Mouse (Mus musculus) liver, embryonic 16.5 days (tissue): ENCODE results near the gene Sap30bp. TPM values are rescaled to one million over a fixed set of nuclear protein-coding genes. Genes with fewer than 3 reads are reported as not detected.
A peak's percentile ranks its signal among the peaks of the same experiment; 100 is the strongest.

Experiments used
- ATAC-seq: fragments of 200-750 bp; cut with Nextera tagmentation; 2 replicates; pipeline ENCODE4 v1.8.0; 2017; ENCODE audit warnings: low read depth, mild to moderate bottlenecking, moderate number of reproducible peaks, moderate library complexity
- H3K27ac ChIP-seq: fragments of 300-500 bp; sonication (generic); 2 replicates; pipeline ENCODE4 v1.5.1; 2014; ENCODE audit warnings: mild to moderate bottlenecking, low read length
- H3K27me3 ChIP-seq: fragments of 300-500 bp; sonication (generic); 2 replicates; pipeline ENCODE4 v1.6.1; 2014; ENCODE audit warnings: low read depth, low read length, mixed read lengths; ENCODE audit not compliant: control insufficient read depth, insufficient read depth
- H3K36me3 ChIP-seq: fragments of 300-500 bp; sonication (generic); 2 replicates; pipeline ENCODE4 v1.6.1; 2014; ENCODE audit warnings: mild to moderate bottlenecking; ENCODE audit not compliant: control insufficient read depth, insufficient read depth
- H3K4me1 ChIP-seq: fragments of 300-500 bp; sonication (generic); 2 replicates; pipeline ENCODE4 v1.6.1; 2014; ENCODE audit warnings: low read depth, low read length, mixed read lengths; ENCODE audit not compliant: control insufficient read depth
- H3K4me2 ChIP-seq: fragments of 300-500 bp; sonication (generic); 2 replicates; pipeline ENCODE4 v1.6.1; 2014; ENCODE audit warnings: low read depth, low read length, mixed read lengths
- H3K4me3 ChIP-seq: fragments of 300-500 bp; sonication (generic); 2 replicates; pipeline ENCODE4 v1.5.1; 2014; ENCODE audit warnings: low read depth, mild to moderate bottlenecking, low read length
- H3K9ac ChIP-seq: fragments of 300-500 bp; sonication (generic); 2 replicates; pipeline ENCODE4 v1.6.1; 2014; ENCODE audit warnings: low read depth, low read length
- H3K9me3 ChIP-seq: fragments of 300-500 bp; sonication (generic); replicated peaks from 2 replicates; pipeline ENCODE4 v1.6.1; 2016; ENCODE audit warnings: low read length; ENCODE audit not compliant: control insufficient read depth
- WGBS: fragments of 180-500 bp; shearing (Covaris S2); extraction: QIAGEN DNeasy Blood & Tissue Kit; methylation state at CpG from one replicate; pipeline ENCODE4 v1.1.7; 2014; ENCODE audit not compliant: insufficient replicate concordance; 5-methylcytosine and 5-hydroxymethylcytosine counted together
- polyA plus RNA-seq: library from polyadenylated mRNA; unstranded; fragments of >200 nt; fragmentation: Nextera tagmentation; extraction: Ambion mirVana; gene quantifications from 2 replicates; pipeline ENCODE4 v1.2.1, GENCODE M21; 2015

Sap30bp gene
- 13.6 and 16.2 TPM in 2 replicates for polyA plus RNA-seq

GRCm38 (mm10) chr11:115933108-115933746 lies at the start of gene Sap30bp, which contains the start of gene Recql5:
TSS of gene Sap30bp (plus strand) at chr11:115933282.
TSS of gene Recql5 (minus strand) at chr11:115933477.
- under 1% methylated on average over 28 of the region's 28 CpGs for WGBS
- H3K9me3 ChIP-seq, result no peaks in the 10 kb centered on the region
- peaks cover 19% of the 10 kb centered on the region for H3K4me1 ChIP-seq
- H3K36me3 ChIP-seq, result peaks cover 5% of the 10 kb centered on the region; the same call in 1 of the 2 replicates
- H3K27ac ChIP-seq, result no peak within 1 kb of the TSS
- H3K27me3 ChIP-seq, result no peaks in the 10 kb centered on the region
- peak within 1 kb of the TSS; percentile 78 for H3K4me3 ChIP-seq
- ATAC-seq, result peak; percentile 99
- H3K4me2 ChIP-seq, result peak within 1 kb of the TSS; percentile 88
- H3K9ac ChIP-seq, result peak within 1 kb of the TSS; percentile 73

DNA sequence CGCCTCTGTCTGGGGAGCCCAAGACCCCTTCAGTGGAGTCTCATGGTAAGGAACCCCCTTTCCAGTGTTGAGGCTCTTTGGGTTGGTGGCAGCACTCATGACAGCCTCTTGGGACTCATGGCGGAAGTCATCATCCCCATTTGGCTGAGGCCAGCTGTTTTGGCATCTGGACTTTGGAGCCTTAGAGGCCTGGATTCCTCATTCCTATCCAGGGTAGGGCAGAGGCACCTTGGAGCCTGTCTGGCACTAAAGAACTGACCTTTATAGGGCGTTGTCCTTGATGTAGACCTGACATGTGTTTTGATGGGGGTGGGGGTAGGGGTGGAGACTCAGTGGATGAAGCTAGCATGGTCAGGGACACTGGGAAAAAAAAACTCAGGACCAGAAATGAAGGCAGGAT lies 48.7 kb upstream of the Sap30bp start:
- no peaks in the 10 kb centered on the region for H3K9me3 ChIP-seq
- no peak overlapping the region for H3K4me3 ChIP-seq
- ATAC-seq, result no peak
- H3K27me3 ChIP-seq, result peaks cover 2% of the 10 kb centered on the region; the same call in 1 of the 2 replicates
- H3K4me1 ChIP-seq, result no peaks in the 10 kb centered on the region
- H3K4me2 ChIP-seq, result no peak overlapping the region
- H3K27ac ChIP-seq, result no peak overlapping the region
- no peak overlapping the region for H3K9ac ChIP-seq
- no peaks in the 10 kb centered on the region for H3K36me3 ChIP-seq
- WGBS, result 69% methylated on average over 3 of the region's 3 CpGs

- H3K4me3 ChIP-seq, result no peak overlapping the region
- no peak overlapping the region for H3K4me2 ChIP-seq
- H3K27me3 ChIP-seq, result peaks cover 2% of the 10 kb centered on the region; the same call in 1 of the 2 replicates
- WGBS, result 58% methylated on average over 11 of the region's 11 CpGs
- no peak overlapping the region for H3K9ac ChIP-seq
- no peaks in the 10 kb centered on the region for H3K4me1 ChIP-seq
- ATAC-seq, result no peak
- no peaks in the 10 kb centered on the region for H3K36me3 ChIP-seq
- no peak overlapping the region for H3K27ac ChIP-seq
- H3K9me3 ChIP-seq, result no peaks in the 10 kb centered on the region
Measured at GRCm38 (mm10) chr11:115885281-115885680, 47.8 kb upstream of the Sap30bp start.

DNA sequence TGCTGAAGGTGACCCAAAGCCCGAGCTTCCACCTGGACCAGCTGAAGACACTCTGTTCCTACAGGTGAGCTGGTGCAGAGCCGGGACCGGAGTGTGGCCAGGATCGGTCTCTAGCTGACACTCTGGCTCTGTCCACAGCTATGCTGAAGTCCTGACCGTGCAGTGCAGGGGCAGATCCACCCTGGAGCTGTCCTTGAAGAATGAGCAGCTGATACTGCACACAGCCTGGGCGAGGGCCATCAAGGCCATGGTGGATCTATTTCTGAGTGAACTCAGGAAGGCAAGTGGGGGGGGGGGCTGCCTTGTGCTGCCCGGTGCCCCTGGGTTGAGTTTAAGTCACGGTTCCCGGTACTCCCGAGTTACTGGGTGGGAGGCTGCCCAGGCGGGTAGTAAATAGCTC lies 46.6 kb upstream of the Sap30bp start:
- H3K4me3 ChIP-seq, result no peak overlapping the region
- no peak overlapping the region for H3K9ac ChIP-seq
- H3K36me3 ChIP-seq, result no peaks in the 10 kb centered on the region
- no peak for ATAC-seq
- H3K27ac ChIP-seq, result no peak overlapping the region
- no peak overlapping the region for H3K4me2 ChIP-seq
- 77% methylated on average over 11 of the region's 11 CpGs for WGBS
- H3K4me1 ChIP-seq, result no peaks in the 10 kb centered on the region
- no peaks in the 10 kb centered on the region for H3K9me3 ChIP-seq
- H3K27me3 ChIP-seq, result peaks cover 2% of the 10 kb centered on the region; the same call in 1 of the 2 replicates

DNA sequence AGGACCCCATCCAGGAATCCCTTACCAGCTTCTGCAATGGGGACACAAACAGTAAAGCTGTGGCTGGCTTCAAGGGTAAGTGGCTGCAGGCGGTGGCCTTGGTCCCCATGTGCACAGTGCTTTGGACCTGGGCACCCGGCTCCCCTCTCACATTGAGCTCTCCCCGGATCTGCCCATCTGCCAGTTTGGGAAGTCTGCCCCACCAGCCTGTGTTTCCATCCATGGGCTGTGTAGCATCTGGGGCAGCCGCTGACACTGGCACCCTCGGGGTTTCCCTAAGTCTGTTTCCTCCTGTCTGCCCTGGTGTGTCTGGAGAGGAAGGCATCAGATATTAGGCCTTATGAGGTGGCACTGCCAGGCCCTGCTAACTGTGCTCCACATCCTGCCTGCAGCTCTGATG lies 45.1 kb upstream of the Sap30bp start:
- ATAC-seq, result no peak
- H3K27me3 ChIP-seq, result 0 out of 2 replicates have a peak, but pooled peaks cover under 1% of the 10 kb centered on the region
- H3K4me3 ChIP-seq, result no peak overlapping the region
- no peaks in the 10 kb centered on the region; the same call in 1 of the 2 replicates for H3K4me1 ChIP-seq
- 59% methylated on average over 5 of the region's 5 CpGs for WGBS
- H3K36me3 ChIP-seq, result no peaks in the 10 kb centered on the region
- H3K9ac ChIP-seq, result no peak overlapping the region
- no peak overlapping the region for H3K4me2 ChIP-seq
- no peaks in the 10 kb centered on the region for H3K9me3 ChIP-seq
- no peak overlapping the region for H3K27ac ChIP-seq

- no peaks in the 10 kb centered on the region for H3K9me3 ChIP-seq
- no peak overlapping the region for H3K4me2 ChIP-seq
- H3K36me3 ChIP-seq, result no peaks in the 10 kb centered on the region
- H3K27ac ChIP-seq, result no peak overlapping the region
- no peak for ATAC-seq
- no peaks in the 10 kb centered on the region; the same call in 1 of the 2 replicates for H3K4me1 ChIP-seq
- no peak overlapping the region for H3K4me3 ChIP-seq
- no peaks in the 10 kb centered on the region for H3K27me3 ChIP-seq
- WGBS, result 74% methylated on average over 6 of the region's 6 CpGs
- H3K9ac ChIP-seq, result no peak overlapping the region
Measured at GRCm38 (mm10) chr11:115889159-115889558, 43.9 kb upstream of the Sap30bp start.

DNA sequence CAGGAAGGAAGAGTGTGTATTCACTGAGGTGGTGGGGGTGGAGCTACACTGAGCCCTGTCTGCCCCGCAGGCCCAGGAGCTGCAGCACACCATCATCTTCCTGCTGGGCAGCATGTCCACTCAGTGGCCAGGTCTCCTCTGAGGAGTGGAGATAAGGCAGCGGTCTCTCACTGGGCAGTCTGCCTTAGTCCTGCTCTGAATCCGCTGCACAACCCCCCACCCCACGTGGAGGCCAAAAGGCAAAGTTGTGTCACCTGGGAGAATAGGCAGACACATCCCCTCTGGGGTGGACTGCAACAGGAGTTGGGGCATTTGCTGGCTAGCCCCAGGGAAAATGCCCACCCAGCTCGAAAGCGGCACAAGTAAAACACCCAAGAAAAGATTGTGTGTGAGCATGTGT lies 40.9 kb upstream of the Sap30bp start:
- Histone ChIP-seq H3K27me3 (no peaks in the 10 kb centered on the region), H3K4me1 (no peaks in the 10 kb centered on the region; the same call in 1 of the 2 replicates), H3K4me3 (no peak overlapping the region), H3K27ac (no peak overlapping the region), H3K36me3 (no peaks in the 10 kb centered on the region), H3K9ac (no peak overlapping the region), H3K4me2 (no peak overlapping the region), H3K9me3 (no peaks in the 10 kb centered on the region)
- ATAC-seq, result peak; percentile 31
- 62% methylated on average over 6 of the region's 6 CpGs for WGBS

- ATAC-seq, result no peak
- WGBS, result 82% methylated on average over 9 of the region's 9 CpGs
- H3K27me3 ChIP-seq, result no peaks in the 10 kb centered on the region
- H3K4me1 ChIP-seq, result no peaks in the 10 kb centered on the region; the same call in none of the 2 replicates
- H3K27ac ChIP-seq, result no peak overlapping the region
- no peak overlapping the region for H3K4me2 ChIP-seq
- H3K36me3 ChIP-seq, result no peaks in the 10 kb centered on the region
- H3K4me3 ChIP-seq, result no peak overlapping the region
- H3K9ac ChIP-seq, result no peak overlapping the region
- no peaks in the 10 kb centered on the region for H3K9me3 ChIP-seq
Measured at GRCm38 (mm10) chr11:115893071-115893470, 40.0 kb upstream of the Sap30bp start.

- peaks cover 15% of the 10 kb centered on the region for H3K4me1 ChIP-seq
- no peak overlapping the region for H3K27ac ChIP-seq
- ATAC-seq, result no peak
- no peak overlapping the region for H3K4me2 ChIP-seq
- H3K9ac ChIP-seq, result no peak overlapping the region
- H3K36me3 ChIP-seq, result no peaks in the 10 kb centered on the region
- no peak overlapping the region for H3K4me3 ChIP-seq
- no peaks in the 10 kb centered on the region for H3K27me3 ChIP-seq
- no peaks in the 10 kb centered on the region for H3K9me3 ChIP-seq
- 50% methylated on average over 14 of the region's 14 CpGs for WGBS
Measured at GRCm38 (mm10) chr11:115894755-115895520, 38.1 kb upstream of the Sap30bp start.
